ENCODE assay signal across 14 mouse cellular contexts in genomic region chr1:170829781-170830180, GRCm38 (mm10). TPM values are rescaled to one million over a fixed set of nuclear protein-coding genes. Genes with fewer than 3 reads are reported as not detected.
"Had no signal": no experiment of that assay in that cellular context is flagged by ENCODE, and none has a peak within 500 bp of the region (broad histone marks: within the 10 kb centered on the region; RNA-seq: fewer than 3 reads in every experiment).

No protein-coding gene starts in this region.

- DNase-seq: gastrocnemius, adult 2 months; gastrocnemius, postnatal 10 days; gastrocnemius, postnatal 25 days; heart, adult 2 months; heart, postnatal 10 days; heart, postnatal 4 days; kidney, adult 18-20 months; kidney, adult 8-10 months; kidney, postnatal 14 days; kidney, postnatal 36 days; layer of hippocampus, adult 9-11 months; layer of hippocampus, postnatal 36 days; left cerebral cortex, postnatal 4 days had no signal

RNA-seq across cellular contexts. Expression of gene Gm26620, which starts 55.1 kb away (rescaled TPM):
- total RNA-seq: granulocyte monocyte progenitor cell, adult 5-6 weeks had no signal
